8 mouse cellular contexts compared by ENCODE assay signal in genomic region chr13:45469481-45470301, GRCm38 (mm10). TPM values are rescaled to one million over a fixed set of nuclear protein-coding genes. Genes with fewer than 3 reads are reported as not detected.
A peak's percentile ranks its signal among the peaks of the same experiment; 100 is the strongest.
DNase-seq lines count a peak whose midpoint lies in the region; ATAC-seq lines count a peak whose summit lies in the region.

No protein-coding gene starts in this region.

- DNase-seq in 3134 (ENCODE audit: extremely low read depth, insufficient read length, low spot score): peak; percentile 83
- DNase-seq in Muller cell, postnatal 12 days (ENCODE audit: inconsistent ontology term): peak; percentile 94
- peak; percentile 48 for DNase-seq in gastrocnemius, postnatal 10 days
- DNase-seq in kidney, postnatal 36 days: peak; percentile 76 to 85
- no peak for DNase-seq in layer of hippocampus, postnatal 14 days (ENCODE audit: low spot score in 2 of 2)
- no peak for DNase-seq in ovary, adult 18-20 months (ENCODE audit: low spot score)
- no peak for DNase-seq in right cerebral cortex, postnatal 4 days

- no peak overlapping the region for H3K9ac ChIP-seq in neural tube, embryonic 13.5 days

- no peaks in the 10 kb centered on the region for H3K36me3 ChIP-seq in neural tube, embryonic 13.5 days

- 10% methylated on average over 19 of the region's 19 CpGs for WGBS in neural tube, embryonic 13.5 days

- H3K27me3 ChIP-seq in neural tube, embryonic 13.5 days: peaks cover 42% of the 10 kb centered on the region

- H3K4me2 ChIP-seq in neural tube, embryonic 13.5 days: peak overlapping the region; percentile 37

- no peak overlapping the region for H3K4me3 ChIP-seq in neural tube, embryonic 13.5 days

- H3K9me3 ChIP-seq in neural tube, embryonic 13.5 days: no peaks in the 10 kb centered on the region

- H3K27ac ChIP-seq in neural tube, embryonic 13.5 days (replicated peaks): peak overlapping the region; percentile 56; the same call in 1 of the 2 replicates

- peaks cover 29% of the 10 kb centered on the region for H3K4me1 ChIP-seq in neural tube, embryonic 13.5 days (replicated peaks)

- peak; percentile 48 for ATAC-seq in neural tube, embryonic 13.5 days (ENCODE audit: low read depth)

RNA-seq across cellular contexts. Expression of gene Gmpr, which starts 37.6 kb away (rescaled TPM):
- total RNA-seq in gastrocnemius, postnatal 10 days (2021): 100 to 1,000 TPM; 163 to 170 TPM
- polyA plus RNA-seq in neural tube, embryonic 13.5 days (2015; fragmentation: Nextera tagmentation; extraction: Ambion mirVana): 39.2 and 41.7 TPM in 2 replicates
- 10 to 100 TPM; 60.1 to 60.7 TPM for total RNA-seq in layer of hippocampus, postnatal 14 days (2021)

Comparison
In these comparisons a context has a peak if more than half of its experiments do, and no peak if none do; other contexts are left out.
1. DNase-seq: peak in 3134 (single experiment), Muller cell, postnatal 12 days (single experiment), gastrocnemius, postnatal 10 days (single experiment) and kidney, postnatal 36 days (2 of 2); none in layer of hippocampus, postnatal 14 days (0 of 2), ovary, adult 18-20 months (single experiment) and right cerebral cortex, postnatal 4 days (single experiment).